Mouse (Mus musculus) embryonic facial prominence, embryonic 12.5 days (tissue): ENCODE data around the gene Pla2r1. TPM values are rescaled to one million over a fixed set of nuclear protein-coding genes. Genes with fewer than 3 reads are reported as not detected.

Experiments
- polyA plus RNA-seq: library from polyadenylated mRNA; unstranded; fragments of >200 nt; fragmentation: Nextera tagmentation; extraction: Ambion mirVana; gene quantifications from 2 replicates; pipeline ENCODE4 v1.2.1, GENCODE M21; 2016

Gene Pla2r1
- polyA plus RNA-seq, 1 experiment from 2014 or later = 3.7 TPM

Other genes starting within 250 kb of the Pla2r1 start
- gene Ly75, start 170.0 kb downstream of the Pla2r1 start, polyA plus RNA-seq = 3.5 and 4.2 TPM in 2 replicates
- 2.0 and 2.5 TPM in 2 replicates for gene Itgb6, start 169.3 kb upstream of the Pla2r1 start, polyA plus RNA-seq